Mouse (Mus musculus): ENCODE data around the gene Wfdc1. TPM values are rescaled to one million over a fixed set of nuclear protein-coding genes. Genes with fewer than 3 reads are reported as not detected.

The Wfdc1 gene
- total and polyA plus RNA-seq, 2 experiments from 2014 or later, result 8.5 to 11.6 TPM

GRCm38 (mm10) chr8:119635378-119635777 is 30.8 kb upstream of the Wfdc1 start, which contains the start of gene Kcng4:
Gene Kcng4 (minus strand): TSS chr8:119635680.
- 22% methylated on average over 6 of the region's 6 CpGs for WGBS
- peaks cover 2% of the 10 kb centered on the region; the same call in 1 of the 2 replicates for H3K27me3 ChIP-seq (ENCODE audit: insufficient read depth, low read length)
- H3K4me2 ChIP-seq (ENCODE audit: low read depth, low read length, poor library complexity, severe bottlenecking), result no peak within 1 kb of the TSS
- no peaks in the 10 kb centered on the region for H3K36me3 ChIP-seq (ENCODE audit: insufficient read depth, low read length)
- ATAC-seq (ENCODE audit: low FRiP score) (no peak), DNase-seq (ENCODE audit: low spot score) (no peak)
- no peaks in the 10 kb centered on the region for H3K4me1 ChIP-seq (ENCODE audit: insufficient read depth, low read length)
- H3K4me3 ChIP-seq (ENCODE audit: low read depth, low read length), result no peak within 1 kb of the TSS
- no peak within 1 kb of the TSS for H3K9ac ChIP-seq (replicated peaks; ENCODE audit: low read length, poor library complexity, severe bottlenecking)
- no peaks in the 10 kb centered on the region for H3K9me3 ChIP-seq (ENCODE audit: low read length)
- H3K27ac ChIP-seq (ENCODE audit: low read depth, low read length), result no peak within 1 kb of the TSS
- TF ChIP-seq CTCF (IDR thresholded peaks at IDR 0.05), result no peak

GRCm38 (mm10) chr8:119635958-119636357 is 30.2 kb upstream of the Wfdc1 start:
- TF ChIP-seq CTCF (IDR thresholded peaks at IDR 0.05), result no peak
- 52% methylated on average over 2 of the region's 2 CpGs for WGBS
- H3K9ac ChIP-seq (replicated peaks; ENCODE audit: low read length, poor library complexity, severe bottlenecking), result no peak overlapping the region

GRCm38 (mm10) chr8:119636766-119637165 is 29.4 kb upstream of the Wfdc1 start:
- 67% methylated on average over 7 of the region's 7 CpGs for WGBS
- no peak overlapping the region for H3K4me3 ChIP-seq (ENCODE audit: low read depth, low read length)
- H3K27me3 ChIP-seq (ENCODE audit: insufficient read depth, low read length), result no peaks in the 10 kb centered on the region; the same call in 1 of the 2 replicates
- TF ChIP-seq CTCF (IDR thresholded peaks at IDR 0.05), result no peak
- H3K9ac ChIP-seq (replicated peaks; ENCODE audit: low read length, poor library complexity, severe bottlenecking), result no peak overlapping the region
- DNase-seq (ENCODE audit: low spot score) (no peak), ATAC-seq (ENCODE audit: low FRiP score) (no peak)
- no peaks in the 10 kb centered on the region for H3K4me1 ChIP-seq (ENCODE audit: insufficient read depth, low read length)
- no peaks in the 10 kb centered on the region for H3K9me3 ChIP-seq (ENCODE audit: low read length)
- H3K4me2 ChIP-seq (ENCODE audit: low read depth, low read length, poor library complexity, severe bottlenecking), result no peak overlapping the region
- no peaks in the 10 kb centered on the region for H3K36me3 ChIP-seq (ENCODE audit: insufficient read depth, low read length)
- no peak overlapping the region for H3K27ac ChIP-seq (ENCODE audit: low read depth, low read length)

More at GRCm38 (mm10) chr8:119635958-119636357, 30.2 kb upstream of the Wfdc1 start:
- ATAC-seq (ENCODE audit: low FRiP score), result no peak
- Histone ChIP-seq H3K36me3 (ENCODE audit: insufficient read depth, low read length) (no peaks in the 10 kb centered on the region), H3K4me1 (ENCODE audit: insufficient read depth, low read length) (no peaks in the 10 kb centered on the region), H3K4me2 (ENCODE audit: low read depth, low read length, poor library complexity, severe bottlenecking) (no peak overlapping the region), H3K27me3 (ENCODE audit: insufficient read depth, low read length) (peaks cover 2% of the 10 kb centered on the region; the same call in 1 of the 2 replicates), H3K9me3 (ENCODE audit: low read length) (no peaks in the 10 kb centered on the region), H3K27ac (ENCODE audit: low read depth, low read length) (no peak overlapping the region), H3K4me3 (ENCODE audit: low read depth, low read length) (no peak overlapping the region)
- no peak for DNase-seq (ENCODE audit: low spot score)

GRCm38 (mm10) chr8:119637381-119637780 is 28.8 kb upstream of the Wfdc1 start:
- Histone ChIP-seq H3K4me2 (ENCODE audit: low read depth, low read length, poor library complexity, severe bottlenecking) (no peak overlapping the region), H3K27ac (ENCODE audit: low read depth, low read length) (no peak overlapping the region), H3K4me3 (ENCODE audit: low read depth, low read length) (no peak overlapping the region), H3K27me3 (ENCODE audit: insufficient read depth, low read length) (no peaks in the 10 kb centered on the region; the same call in 1 of the 2 replicates), H3K9me3 (ENCODE audit: low read length) (no peaks in the 10 kb centered on the region), H3K4me1 (ENCODE audit: insufficient read depth, low read length) (no peaks in the 10 kb centered on the region), H3K36me3 (ENCODE audit: insufficient read depth, low read length) (no peaks in the 10 kb centered on the region), H3K9ac (replicated peaks; ENCODE audit: low read length, poor library complexity, severe bottlenecking) (no peak overlapping the region)
- ATAC-seq (ENCODE audit: low FRiP score) (no peak), DNase-seq (ENCODE audit: low spot score) (no peak)
- WGBS, result 86% methylated on average over 4 of the region's 4 CpGs
- TF ChIP-seq CTCF (IDR thresholded peaks at IDR 0.05), result no peak

- Histone ChIP-seq H3K4me3 (ENCODE audit: low read depth, low read length) (no peak overlapping the region), H3K9me3 (ENCODE audit: low read length) (no peaks in the 10 kb centered on the region), H3K27ac (ENCODE audit: low read depth, low read length) (no peak overlapping the region), H3K4me2 (ENCODE audit: low read depth, low read length, poor library complexity, severe bottlenecking) (no peak overlapping the region), H3K9ac (replicated peaks; ENCODE audit: low read length, poor library complexity, severe bottlenecking) (no peak overlapping the region), H3K36me3 (ENCODE audit: insufficient read depth, low read length) (no peaks in the 10 kb centered on the region), H3K27me3 (ENCODE audit: insufficient read depth, low read length) (no peaks in the 10 kb centered on the region; the same call in 1 of the 2 replicates), H3K4me1 (ENCODE audit: insufficient read depth, low read length) (no peaks in the 10 kb centered on the region)
- no peak for TF ChIP-seq CTCF (IDR thresholded peaks at IDR 0.05)
- no peak for ATAC-seq (ENCODE audit: low FRiP score)
- peak; percentile 40 for DNase-seq (ENCODE audit: low spot score)
- WGBS, result 70% methylated on average over 6 of the region's 6 CpGs
Measured at GRCm38 (mm10) chr8:119638261-119638660, 27.9 kb upstream of the Wfdc1 start.

GRCm38 (mm10) chr8:119639798-119640197 is 26.4 kb upstream of the Wfdc1 start:
- no peaks in the 10 kb centered on the region for H3K4me1 ChIP-seq (ENCODE audit: insufficient read depth, low read length)
- no peak overlapping the region for H3K4me2 ChIP-seq (ENCODE audit: low read depth, low read length, poor library complexity, severe bottlenecking)
- DNase-seq (ENCODE audit: low spot score) (no peak), ATAC-seq (ENCODE audit: low FRiP score) (no peak)
- 58% methylated on average over 7 of the region's 7 CpGs for WGBS
- TF ChIP-seq CTCF (IDR thresholded peaks at IDR 0.05), result no peak
- no peaks in the 10 kb centered on the region for H3K9me3 ChIP-seq (ENCODE audit: low read length)
- H3K27me3 ChIP-seq (ENCODE audit: insufficient read depth, low read length), result no peaks in the 10 kb centered on the region
- H3K9ac ChIP-seq (replicated peaks; ENCODE audit: low read length, poor library complexity, severe bottlenecking), result no peak overlapping the region
- no peaks in the 10 kb centered on the region for H3K36me3 ChIP-seq (ENCODE audit: insufficient read depth, low read length)
- no peak overlapping the region for H3K4me3 ChIP-seq (ENCODE audit: low read depth, low read length)
- no peak overlapping the region for H3K27ac ChIP-seq (ENCODE audit: low read depth, low read length)

All from midbrain, postnatal 0 days (tissue).